Mouse (Mus musculus): ENCODE measurements around the gene Tubb3. TPM values are rescaled to one million over a fixed set of nuclear protein-coding genes. Genes with fewer than 3 reads are reported as not detected.

Gene Tubb3
- 0.41 and 0.76 TPM in 2 replicates for polyA plus RNA-seq (2016; fragmentation: Nextera tagmentation; extraction: Ambion mirVana)

DNA sequence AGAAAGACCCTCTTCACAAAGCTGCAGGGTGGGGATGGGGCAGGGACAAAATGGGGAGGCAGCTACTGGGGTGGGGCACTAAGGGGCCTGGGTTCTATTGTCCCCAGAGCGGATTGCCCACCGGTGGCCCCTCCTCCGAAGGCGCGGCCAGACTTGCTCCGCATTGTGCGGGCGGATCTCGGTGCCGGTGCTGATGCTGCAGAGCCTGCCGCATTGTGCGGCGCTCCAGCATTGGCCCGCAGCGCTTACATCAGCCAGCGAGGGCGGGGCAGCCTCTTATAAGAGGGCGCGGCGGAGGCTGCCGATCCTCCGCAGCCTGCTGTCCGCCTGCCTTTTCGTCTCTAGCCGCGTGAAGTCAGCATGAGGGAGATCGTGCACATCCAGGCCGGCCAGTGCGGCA, at the start of gene Tubb3:
Tubb3 (plus strand) TSS at position 179 of the 400 bp plus-strand sequence.
- no peaks in the 10 kb centered on the region for H3K9me3 ChIP-seq (replicated peaks)
- peaks cover 84% of the 10 kb centered on the region for H3K4me1 ChIP-seq
- no peaks in the 10 kb centered on the region for H3K36me3 ChIP-seq
- peak; percentile 49 for ATAC-seq
- H3K27ac ChIP-seq: no peak within 1 kb of the TSS
- WGBS (ENCODE audit: insufficient replicate concordance): under 1% methylated on average over 29 of the region's 29 CpGs
- H3K9ac ChIP-seq: 0 out of 2 replicates have a peak within 1 kb of the TSS, but pooled peaks have one; percentile 5
- peaks cover 64% of the 10 kb centered on the region for H3K27me3 ChIP-seq (replicated peaks)
- H3K4me2 ChIP-seq: peak within 1 kb of the TSS; percentile 62
- peak within 1 kb of the TSS; percentile 32 for H3K4me3 ChIP-seq

DNA sequence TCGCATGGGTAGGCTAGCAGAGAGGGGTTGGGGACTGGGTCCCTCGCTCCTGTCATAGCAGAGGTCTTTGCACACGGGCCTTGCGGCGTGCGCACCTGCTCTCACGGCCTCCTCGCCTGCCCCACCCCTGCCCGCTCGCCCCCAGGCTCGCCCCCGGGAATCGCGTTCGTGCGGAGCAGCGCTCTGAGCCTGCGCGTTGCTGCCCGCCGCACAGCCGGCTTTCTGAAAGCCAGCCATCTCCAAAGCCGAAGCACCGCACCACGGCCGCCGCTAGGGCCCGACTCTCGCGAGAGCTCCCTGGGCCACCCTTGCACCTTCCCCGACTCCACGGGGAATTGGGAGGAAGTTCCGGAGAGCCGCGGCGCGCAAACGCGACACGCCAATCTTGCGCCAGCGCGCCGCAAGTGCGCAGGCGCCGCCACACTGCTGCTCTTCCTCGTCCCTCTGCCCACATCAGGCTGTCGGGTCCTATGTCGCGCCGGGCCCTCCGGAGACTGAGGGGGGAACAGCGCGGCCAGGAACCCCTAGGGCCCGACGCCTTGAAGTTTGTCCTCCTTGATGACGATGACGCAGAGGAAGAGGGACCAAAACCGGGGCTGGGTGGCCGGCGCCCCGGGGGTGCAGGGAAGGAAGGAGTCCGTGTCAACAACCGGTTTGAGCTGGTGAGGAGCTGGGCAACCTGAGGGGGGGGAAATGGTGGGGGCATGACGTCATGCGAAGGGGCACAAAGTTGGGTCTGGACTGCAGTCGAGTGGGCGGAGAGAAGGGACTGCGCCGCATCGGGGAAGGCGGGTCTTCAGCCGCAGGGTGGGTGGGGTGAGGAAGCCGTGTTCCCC, 37.6 kb upstream of the Tubb3 start, which contains the start of gene Tcf25:
Tcf25 (plus strand) TSS at position 351 of the 836 bp plus-strand sequence.
- WGBS (ENCODE audit: insufficient replicate concordance): under 1% methylated on average over 75 of the region's 75 CpGs
- peak within 1 kb of the TSS; percentile 89 for H3K9ac ChIP-seq
- no peaks in the 10 kb centered on the region for H3K27me3 ChIP-seq (replicated peaks)
- no peaks in the 10 kb centered on the region for H3K9me3 ChIP-seq (replicated peaks)
- peaks cover 39% of the 10 kb centered on the region for H3K4me1 ChIP-seq
- peak within 1 kb of the TSS; percentile 94 for H3K27ac ChIP-seq
- ATAC-seq: peak; percentile 84
- peaks cover 25% of the 10 kb centered on the region for H3K36me3 ChIP-seq
- H3K4me2 ChIP-seq: peak within 1 kb of the TSS; percentile 84
- H3K4me3 ChIP-seq: peak within 1 kb of the TSS; percentile 87

DNA sequence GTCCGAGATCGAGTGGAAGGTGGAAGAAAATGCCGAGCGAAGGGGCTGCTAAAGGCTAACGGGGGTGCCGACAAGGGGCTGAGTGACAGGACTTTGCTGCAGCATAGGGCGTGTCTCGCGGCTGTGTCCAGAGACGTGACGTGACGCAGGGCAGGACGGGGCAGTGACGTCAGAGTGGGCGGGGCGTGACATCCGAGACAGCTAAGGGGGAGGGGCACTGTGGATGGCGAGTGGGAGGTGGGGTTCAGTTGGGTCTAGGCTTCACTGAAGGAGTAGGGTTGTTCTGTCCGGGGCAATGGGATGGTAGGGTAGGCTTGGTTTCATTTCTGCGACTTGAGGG, 37.0 kb upstream of the Tubb3 start:
- no peaks in the 10 kb centered on the region for H3K27me3 ChIP-seq (replicated peaks)
- H3K4me1 ChIP-seq: peaks cover 39% of the 10 kb centered on the region
- H3K36me3 ChIP-seq: peaks cover 25% of the 10 kb centered on the region
- H3K4me3 ChIP-seq: peak overlapping the region; percentile 87
- peak overlapping the region; percentile 84 for H3K4me2 ChIP-seq
- H3K9me3 ChIP-seq (replicated peaks): no peaks in the 10 kb centered on the region
- H3K27ac ChIP-seq: peak overlapping the region; percentile 94
- ATAC-seq: peak; percentile 79
- WGBS (ENCODE audit: insufficient replicate concordance): 1% methylated on average over 20 of the region's 20 CpGs
- peak overlapping the region; percentile 89 for H3K9ac ChIP-seq

DNA sequence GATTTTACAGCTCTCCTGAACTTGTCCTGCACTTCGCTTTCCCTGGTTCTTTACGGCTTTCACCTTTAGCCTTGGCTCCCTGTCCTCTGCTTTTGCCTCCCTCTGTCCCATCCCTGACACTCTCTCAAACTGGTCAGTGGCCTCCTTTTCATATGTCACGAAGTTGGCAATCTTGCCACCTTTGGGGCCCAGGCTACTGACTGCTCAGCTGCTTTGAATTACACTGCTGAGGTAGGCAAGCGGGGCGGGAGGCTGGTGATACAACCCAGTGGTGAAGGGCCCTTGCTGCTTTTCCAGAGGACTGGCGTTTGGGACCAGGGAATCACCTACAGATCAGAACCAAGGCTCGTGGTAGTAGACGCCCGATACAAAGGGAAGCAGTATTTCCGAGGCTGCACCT, 35.5 kb upstream of the Tubb3 start:
- 86% methylated on average over 10 of the region's 10 CpGs for WGBS (ENCODE audit: insufficient replicate concordance)
- Histone ChIP-seq H3K36me3 (peaks cover 30% of the 10 kb centered on the region), H3K4me2 (no peak overlapping the region; the same call in 1 of the 2 replicates), H3K27me3 (replicated peaks) (no peaks in the 10 kb centered on the region), H3K27ac (no peak overlapping the region), H3K9me3 (replicated peaks) (no peaks in the 10 kb centered on the region), H3K4me3 (no peak overlapping the region), H3K9ac (no peak overlapping the region), H3K4me1 (peaks cover 39% of the 10 kb centered on the region)
- ATAC-seq: no peak

- H3K9me3 ChIP-seq (replicated peaks): no peaks in the 10 kb centered on the region
- H3K4me1 ChIP-seq: peaks cover 39% of the 10 kb centered on the region
- H3K27me3 ChIP-seq (replicated peaks): no peaks in the 10 kb centered on the region
- WGBS (ENCODE audit: insufficient replicate concordance): 63% methylated on average over 8 of the region's 8 CpGs
- H3K4me3 ChIP-seq: no peak overlapping the region
- H3K27ac ChIP-seq: no peak overlapping the region
- no peak overlapping the region; the same call in 1 of the 2 replicates for H3K4me2 ChIP-seq
- H3K9ac ChIP-seq: no peak overlapping the region
- no peak for ATAC-seq
- peaks cover 33% of the 10 kb centered on the region for H3K36me3 ChIP-seq
Measured at GRCm38 (mm10) chr8:123376106-123376505, 35.1 kb upstream of the Tubb3 start.

DNA sequence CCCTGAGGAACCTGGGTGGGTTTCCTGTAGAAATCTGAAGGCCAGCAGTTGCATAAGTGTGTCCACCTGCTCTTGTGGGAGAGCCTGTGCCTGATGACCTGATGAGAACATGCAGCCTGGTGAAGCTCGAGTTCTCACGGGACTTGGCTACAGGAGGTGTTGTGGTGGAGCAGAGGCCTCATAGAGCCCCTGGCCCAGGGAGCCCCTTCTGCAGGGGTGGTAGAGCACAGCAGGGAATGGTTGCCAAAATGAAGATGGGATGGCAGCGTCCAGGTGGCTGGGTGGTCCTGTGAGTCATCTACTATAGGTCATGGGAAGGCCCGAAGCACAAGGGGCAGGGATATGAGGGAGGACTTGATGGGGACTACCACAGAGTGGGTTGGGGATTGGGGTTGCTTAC, 29.5 kb upstream of the Tubb3 start:
- Histone ChIP-seq H3K36me3 (peaks cover 74% of the 10 kb centered on the region), H3K9me3 (replicated peaks) (no peaks in the 10 kb centered on the region), H3K27ac (no peak overlapping the region), H3K4me2 (no peak overlapping the region), H3K27me3 (replicated peaks) (no peaks in the 10 kb centered on the region), H3K4me3 (no peak overlapping the region), H3K4me1 (no peaks in the 10 kb centered on the region), H3K9ac (no peak overlapping the region)
- no peak for ATAC-seq
- 81% methylated on average over 4 of the region's 4 CpGs for WGBS (ENCODE audit: insufficient replicate concordance)

DNA sequence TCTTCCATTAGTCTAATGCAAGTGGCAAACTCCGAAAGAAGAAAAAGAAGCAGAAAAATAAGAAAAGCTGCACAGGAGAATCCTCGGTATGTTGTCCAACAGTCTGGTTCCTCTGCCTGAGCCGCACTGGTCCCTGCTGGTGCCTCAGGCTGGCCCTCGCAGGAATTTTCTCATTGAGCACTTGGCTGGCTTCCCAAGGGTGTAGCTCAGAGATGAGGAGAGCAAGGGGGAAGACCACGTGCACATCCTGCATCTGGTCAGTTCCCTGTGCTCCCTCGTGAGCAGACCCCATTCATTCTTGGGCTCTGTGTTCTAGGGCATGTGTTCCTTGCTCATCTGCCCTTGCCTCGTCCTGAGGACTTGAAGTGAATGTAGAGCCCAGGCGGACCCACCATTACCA, 28.7 kb upstream of the Tubb3 start:
- H3K36me3 ChIP-seq: peaks cover 77% of the 10 kb centered on the region
- WGBS (ENCODE audit: insufficient replicate concordance): 83% methylated on average over 8 of the region's 8 CpGs

DNA sequence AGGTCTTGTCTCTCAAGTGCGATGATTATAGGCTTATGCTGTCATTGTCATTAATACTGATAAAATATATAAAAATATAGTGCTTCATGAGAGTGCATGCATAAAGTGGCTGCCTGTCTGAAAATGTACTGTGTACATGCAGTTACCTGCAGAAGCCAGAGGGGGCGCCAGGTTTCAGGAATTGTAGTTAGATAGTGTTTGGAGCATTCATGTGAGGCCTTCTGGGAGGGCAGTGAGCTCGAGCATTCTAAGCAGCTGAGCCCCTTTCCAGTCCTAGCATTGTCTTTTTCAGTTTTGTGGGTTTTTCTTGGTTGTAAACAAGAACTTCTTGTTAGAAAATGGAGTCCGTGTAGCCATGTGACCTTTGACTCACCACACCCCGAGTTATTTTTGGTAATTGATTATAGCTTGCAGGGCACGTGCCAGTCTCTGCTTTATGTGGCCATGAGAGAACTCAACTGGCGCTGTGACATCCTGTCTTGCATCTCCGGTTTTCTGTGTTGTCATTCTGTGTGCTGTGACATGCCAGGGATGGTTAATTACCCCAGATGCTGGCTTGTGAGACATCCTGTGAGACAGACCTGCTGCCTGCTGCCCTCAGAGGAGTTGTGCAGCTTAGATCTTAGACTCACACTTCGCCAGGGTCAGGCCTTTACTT, 26.2 kb upstream of the Tubb3 start:
- no peak for ATAC-seq
- Histone ChIP-seq H3K4me3 (no peak overlapping the region), H3K9me3 (replicated peaks) (no peaks in the 10 kb centered on the region), H3K4me1 (no peaks in the 10 kb centered on the region), H3K27me3 (replicated peaks) (no peaks in the 10 kb centered on the region), H3K27ac (no peak overlapping the region), H3K36me3 (peaks cover 92% of the 10 kb centered on the region), H3K4me2 (no peak overlapping the region), H3K9ac (no peak overlapping the region)
- 61% methylated on average over 9 of the region's 9 CpGs for WGBS (ENCODE audit: insufficient replicate concordance)

More for the DNA sequence above, 28.7 kb upstream of the Tubb3 start:
- H3K9me3 ChIP-seq (replicated peaks): no peaks in the 10 kb centered on the region
- H3K4me1 ChIP-seq: no peaks in the 10 kb centered on the region
- no peak for ATAC-seq
- H3K27me3 ChIP-seq (replicated peaks): no peaks in the 10 kb centered on the region
- no peak overlapping the region for H3K9ac ChIP-seq
- no peak overlapping the region for H3K4me2 ChIP-seq
- no peak overlapping the region for H3K27ac ChIP-seq
- no peak overlapping the region for H3K4me3 ChIP-seq

DNA sequence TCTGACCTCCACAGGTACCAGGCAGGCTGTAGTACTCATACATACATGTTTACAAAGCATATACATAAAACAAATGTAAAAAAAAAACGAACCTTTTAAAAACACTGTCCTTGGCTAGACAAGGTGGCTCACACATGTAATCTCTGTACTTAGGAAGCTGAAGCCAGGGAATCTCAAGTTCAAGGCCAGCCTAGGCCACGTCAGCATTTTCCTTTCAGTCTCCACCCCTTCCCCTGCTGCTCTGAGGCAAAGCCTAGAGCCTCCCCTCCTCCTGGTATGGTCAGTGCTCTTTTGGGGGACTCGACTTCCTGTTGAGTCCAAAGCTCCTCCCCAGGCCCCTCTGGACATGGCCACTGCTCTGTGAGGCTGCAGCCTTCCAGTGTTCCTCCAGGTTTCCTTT, 24.2 kb upstream of the Tubb3 start:
- H3K36me3 ChIP-seq: peaks cover 100% of the 10 kb centered on the region
- H3K4me2 ChIP-seq: no peak overlapping the region
- no peak for ATAC-seq
- no peaks in the 10 kb centered on the region for H3K9me3 ChIP-seq (replicated peaks)
- WGBS (ENCODE audit: insufficient replicate concordance): 67% methylated on average over 3 of the region's 3 CpGs
- H3K4me1 ChIP-seq: no peaks in the 10 kb centered on the region
- no peak overlapping the region for H3K27ac ChIP-seq
- no peak overlapping the region for H3K9ac ChIP-seq
- no peak overlapping the region for H3K4me3 ChIP-seq
- H3K27me3 ChIP-seq (replicated peaks): no peaks in the 10 kb centered on the region

GRCm38 (mm10) chr8:123387801-123388200, 23.4 kb upstream of the Tubb3 start:
- Histone ChIP-seq H3K36me3 (peaks cover 100% of the 10 kb centered on the region), H3K4me3 (no peak overlapping the region)

GRCm38 (mm10) chr8:123389026-123389425, 22.2 kb upstream of the Tubb3 start:
- Histone ChIP-seq H3K36me3 (peaks cover 100% of the 10 kb centered on the region), H3K9me3 (replicated peaks) (no peaks in the 10 kb centered on the region), H3K27me3 (replicated peaks) (no peaks in the 10 kb centered on the region), H3K27ac (no peak overlapping the region), H3K4me3 (no peak overlapping the region), H3K4me2 (no peak overlapping the region), H3K4me1 (no peaks in the 10 kb centered on the region), H3K9ac (no peak overlapping the region)
- ATAC-seq: no peak
- WGBS (ENCODE audit: insufficient replicate concordance): 89% methylated on average over 7 of the region's 7 CpGs

More at GRCm38 (mm10) chr8:123387801-123388200, 23.4 kb upstream of the Tubb3 start:
- Histone ChIP-seq H3K4me2 (no peak overlapping the region), H3K27ac (no peak overlapping the region), H3K27me3 (replicated peaks) (no peaks in the 10 kb centered on the region), H3K9ac (no peak overlapping the region), H3K4me1 (no peaks in the 10 kb centered on the region), H3K9me3 (replicated peaks) (no peaks in the 10 kb centered on the region)
- 83% methylated on average over 8 of the region's 8 CpGs for WGBS (ENCODE audit: insufficient replicate concordance)
- ATAC-seq: no peak

GRCm38 (mm10) chr8:123398308-123398707, 12.9 kb upstream of the Tubb3 start:
- 84% methylated on average over 13 of the region's 13 CpGs for WGBS (ENCODE audit: insufficient replicate concordance)
- H3K27ac ChIP-seq: no peak overlapping the region
- peaks cover 100% of the 10 kb centered on the region for H3K36me3 ChIP-seq
- no peak overlapping the region for H3K4me2 ChIP-seq
- peaks cover 10% of the 10 kb centered on the region for H3K4me1 ChIP-seq
- no peak for ATAC-seq
- H3K4me3 ChIP-seq: no peak overlapping the region
- no peaks in the 10 kb centered on the region for H3K9me3 ChIP-seq (replicated peaks)
- H3K9ac ChIP-seq: no peak overlapping the region
- H3K27me3 ChIP-seq (replicated peaks): no peaks in the 10 kb centered on the region
